Mouse (Mus musculus) common myeloid progenitor, adult 5-6 weeks (primary cell): Measurements from ENCODE around the gene E430018J23Rik. TPM values are rescaled to one million over a fixed set of nuclear protein-coding genes. Genes with fewer than 3 reads are reported as not detected.
"Not testable (repeated sequence)": the region's sequence is repeated elsewhere in the genome, so short reads cannot be mapped to it uniquely, and the experiment has no call there.

ENCODE experiments used
- ATAC-seq: replicated peaks from 2 replicates; pipeline ENCODE4 v1.8.0; 2016; ENCODE audit warnings: low read depth, mild to moderate bottlenecking, moderate TSS enrichment, inconsistent platforms; ENCODE audit not compliant: poor library complexity, severe bottlenecking
- total RNA-seq: library from RNA; stranded (forward); fragments of 200-1000, 187-1606 nt; gene quantifications from 2 replicates; pipeline ENCODE4 v1.2.3, GENCODE M21; 2017

The E430018J23Rik gene
- total RNA-seq, 1 experiment from 2014 or later, result 9.7 TPM

GRCm38 (mm10) chr7:127386641-127387392, 6.6 kb downstream of the E430018J23Rik start, which contains the start of gene 9130019O22Rik:
9130019O22Rik (minus strand) TSS chr7:127387166.
- ATAC-seq, result peak; percentile 91

GRCm38 (mm10) chr7:127385560-127385959, 7.9 kb downstream of the E430018J23Rik start:
- ATAC-seq, result not testable (repeated sequence)

- ATAC-seq, result no peak
Observed at GRCm38 (mm10) chr7:127378310-127378921, 15.0 kb downstream of the E430018J23Rik start.

GRCm38 (mm10) chr7:127375271-127376245, 17.9 kb downstream of the E430018J23Rik start, which contains the start of gene Zfp747:
Zfp747 (minus strand) TSS chr7:127376050.
- peak; percentile 96 for ATAC-seq

- ATAC-seq, result not testable (repeated sequence)
Observed at GRCm38 (mm10) chr7:127371870-127372269, 21.6 kb downstream of the E430018J23Rik start.

- no peak for ATAC-seq
Observed at GRCm38 (mm10) chr7:127371213-127371612, 22.2 kb downstream of the E430018J23Rik start.

GRCm38 (mm10) chr7:127366249-127366648, 27.2 kb downstream of the E430018J23Rik start:
- ATAC-seq, result no peak

GRCm38 (mm10) chr7:127364166-127364565, 29.3 kb downstream of the E430018J23Rik start:
- no peak for ATAC-seq

- ATAC-seq, result no peak; the same call in 1 of the 2 replicates
Observed at GRCm38 (mm10) chr7:127363475-127363921, 29.9 kb downstream of the E430018J23Rik start.

GRCm38 (mm10) chr7:127362418-127362817, 31.0 kb downstream of the E430018J23Rik start:
- peak; percentile 79 for ATAC-seq

GRCm38 (mm10) chr7:127361449-127361848, 32.0 kb downstream of the E430018J23Rik start:
- no peak for ATAC-seq

GRCm38 (mm10) chr7:127360265-127360664, 33.2 kb downstream of the E430018J23Rik start:
- ATAC-seq, result no peak

GRCm38 (mm10) chr7:127358472-127358871, 35.0 kb downstream of the E430018J23Rik start:
- ATAC-seq, result no peak

- ATAC-seq, result no peak
Observed at GRCm38 (mm10) chr7:127357871-127358270, 35.6 kb downstream of the E430018J23Rik start.

- ATAC-seq, result 0 out of 2 replicates have a peak, but pooled peaks have one; percentile 22
Observed at GRCm38 (mm10) chr7:127355796-127356195, 37.6 kb downstream of the E430018J23Rik start.

- peak; percentile 54 for ATAC-seq
Observed at GRCm38 (mm10) chr7:127351230-127352004, 42.0 kb downstream of the E430018J23Rik start.

GRCm38 (mm10) chr7:127346676-127347075, 46.8 kb downstream of the E430018J23Rik start:
- ATAC-seq, result no peak

GRCm38 (mm10) chr7:127345512-127346325, 47.7 kb downstream of the E430018J23Rik start, which contains the start of gene Zfp768:
Zfp768 (minus strand) TSS chr7:127345589.
- ATAC-seq, result peak; percentile 89
